Mouse (Mus musculus): Measurements from ENCODE around the gene Gm45015.

GRCm38 (mm10) chrX:73384924-73385323, 48.3 kb upstream of the Gm45015 start:
- TF ChIP-seq POLR2A (IDR thresholded peaks at IDR 0.05; ENCODE audit: borderline replicate concordance, extremely low read depth, insufficient read depth, insufficient read length, poor library complexity, severe bottlenecking) (no peak), CTCF (IDR thresholded peaks at IDR 0.05; ENCODE audit: borderline replicate concordance, extremely low read depth, insufficient read depth, insufficient read length) (no peak)
